Mouse (Mus musculus): Measurements from ENCODE around the gene Klk13.
A peak's percentile ranks its signal among the peaks of the same experiment; 100 is the strongest.
"Not testable (repeated sequence)": the region's sequence is repeated elsewhere in the genome, so short reads cannot be mapped to it uniquely, and the experiment has no call there.

Gene Klk13

GRCm38 (mm10) chr7:43712267-43712666 lies at the start of gene Klk13:
Gene Klk13 (plus strand): TSS chr7:43712567.
- no peak for DNase-seq (ENCODE audit: low spot score)

GRCm38 (mm10) chr7:43662804-43663203 lies 49.6 kb upstream of the Klk13 start:
- no peak for DNase-seq (ENCODE audit: low spot score)

- DNase-seq (ENCODE audit: low spot score) = not testable (repeated sequence)
Observed at GRCm38 (mm10) chr7:43667221-43667620, 45.1 kb upstream of the Klk13 start.

- DNase-seq (ENCODE audit: low spot score) = no peak
Observed at GRCm38 (mm10) chr7:43668582-43668981, 43.8 kb upstream of the Klk13 start.

GRCm38 (mm10) chr7:43671064-43671808 lies 41.1 kb upstream of the Klk13 start:
- DNase-seq (ENCODE audit: low spot score) = no peak

GRCm38 (mm10) chr7:43671809-43672580 lies 40.4 kb upstream of the Klk13 start, which contains the start of gene Ctu1:
Gene Ctu1 (plus strand): TSS chr7:43672016.
- DNase-seq (ENCODE audit: low spot score) = peak; percentile 97

GRCm38 (mm10) chr7:43672581-43673260 lies 39.6 kb upstream of the Klk13 start:
- DNase-seq (ENCODE audit: low spot score) = peak; percentile 51

GRCm38 (mm10) chr7:43675091-43675490 lies 37.3 kb upstream of the Klk13 start:
- DNase-seq (ENCODE audit: low spot score) = no peak

GRCm38 (mm10) chr7:43678517-43678916 lies 33.9 kb upstream of the Klk13 start:
- peak; percentile 51 for DNase-seq (ENCODE audit: low spot score)

- DNase-seq (ENCODE audit: low spot score) = peak; percentile 72
Observed at GRCm38 (mm10) chr7:43680960-43681359, 31.4 kb upstream of the Klk13 start.

GRCm38 (mm10) chr7:43682511-43682910 lies 29.9 kb upstream of the Klk13 start:
- DNase-seq (ENCODE audit: low spot score) = peak; percentile 34

GRCm38 (mm10) chr7:43685088-43685487 lies 27.3 kb upstream of the Klk13 start:
- peak; percentile 66 for DNase-seq (ENCODE audit: low spot score)

GRCm38 (mm10) chr7:43690118-43690517 lies 22.2 kb upstream of the Klk13 start, which contains the start of gene Klk14:
Gene Klk14 (plus strand): TSS chr7:43690418.
- no peak for DNase-seq (ENCODE audit: low spot score)

GRCm38 (mm10) chr7:43710031-43710430 lies 2.3 kb upstream of the Klk13 start:
- DNase-seq (ENCODE audit: low spot score) = peak; percentile 53

- no peak for DNase-seq (ENCODE audit: low spot score)
Observed at GRCm38 (mm10) chr7:43712917-43713316, 550 bp downstream of the Klk13 start.

GRCm38 (mm10) chr7:43713741-43714351 lies 1.5 kb downstream of the Klk13 start:
- DNase-seq (ENCODE audit: low spot score) = peak; percentile 28

- DNase-seq (ENCODE audit: low spot score) = peak; percentile 66
Observed at GRCm38 (mm10) chr7:43747788-43748187, 35.4 kb downstream of the Klk13 start.

- DNase-seq (ENCODE audit: low spot score) = no peak
Observed at GRCm38 (mm10) chr7:43752806-43753205, 40.4 kb downstream of the Klk13 start.

GRCm38 (mm10) chr7:43766484-43766883 lies 54.1 kb downstream of the Klk13 start:
- DNase-seq (ENCODE audit: low spot score) = no peak

- DNase-seq (ENCODE audit: low spot score) = no peak
Observed at GRCm38 (mm10) chr7:43768597-43768996, 56.2 kb downstream of the Klk13 start, which contains the start of gene Klk12. Gene Klk12 (plus strand): TSS chr7:43768897.

- DNase-seq (ENCODE audit: low spot score) = no peak
Observed at GRCm38 (mm10) chr7:43769636-43770035, 57.3 kb downstream of the Klk13 start.

GRCm38 (mm10) chr7:43770701-43771100 lies 58.3 kb downstream of the Klk13 start:
- no peak for DNase-seq (ENCODE audit: low spot score)
